Mouse (Mus musculus): ENCODE measurements around the gene Phlpp2. TPM values are rescaled to one million over a fixed set of nuclear protein-coding genes. Genes with fewer than 3 reads are reported as not detected.
"Not testable (repeated sequence)": the region's sequence is repeated elsewhere in the genome, so short reads cannot be mapped to it uniquely, and the experiment has no call there.

Phlpp2 gene
- total and polyA plus RNA-seq, 3 experiments = 3.7 to 15.0 (median 6.5) TPM

DNA sequence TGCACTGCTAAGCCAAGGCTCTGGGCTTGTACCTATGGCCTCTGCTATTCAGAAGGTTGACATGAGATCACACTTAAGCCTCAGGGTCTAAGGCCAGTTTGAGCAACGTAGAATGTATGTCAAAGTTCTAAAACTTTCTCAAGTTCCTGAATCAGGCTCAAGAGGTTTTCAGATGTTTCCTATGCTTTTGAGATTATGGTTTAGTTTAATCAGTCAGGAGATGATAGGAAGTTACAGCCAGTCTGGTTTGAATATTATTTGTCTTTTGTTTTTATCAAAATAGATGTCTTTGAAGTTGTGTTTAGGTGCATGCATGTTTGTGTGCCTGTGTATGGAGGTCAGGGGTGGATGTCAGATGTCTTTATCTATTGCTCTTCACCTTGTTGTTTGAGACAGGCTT lies 2.7 kb downstream of the Phlpp2 start:
- Histone ChIP-seq H3K27me3 (ENCODE audit: insufficient read depth, low read length) (no peaks in the 10 kb centered on the region), H3K36me3 (replicated peaks) (peaks cover 32% of the 10 kb centered on the region), H3K4me3 (ENCODE audit: low read depth, low read length) (no peak overlapping the region), H3K9me3 (replicated peaks) (no peaks in the 10 kb centered on the region), H3K4me1 (ENCODE audit: insufficient read depth, low read depth, low read length) (peaks cover 61% of the 10 kb centered on the region)
- DNase-seq (ENCODE audit: low spot score) = no peak
- no peak for ATAC-seq (ENCODE audit: extremely low read depth, insufficient number of reproducible peaks, low FRiP score, poor library complexity, severe bottlenecking)
- TF ChIP-seq CTCF (IDR thresholded peaks at IDR 0.05; ENCODE audit: low read depth, low read length) (no peak), GATA1 (IDR thresholded peaks at IDR 0.05; ENCODE audit: borderline replicate concordance, low read length) (no peak), TAL1 (conservative IDR thresholded peaks at IDR 0.05; ENCODE audit: low read depth, low read length) (no peak), GATA2 (IDR thresholded peaks at IDR 0.05; ENCODE audit: borderline replicate concordance, low read depth, low read length) (no peak), POLR2AphosphoS5 (IDR thresholded peaks at IDR 0.05; ENCODE audit: insufficient replicate concordance, low read depth, low read length) (no peak)

- not testable (repeated sequence) for H3K9me3 ChIP-seq (replicated peaks); DNase-seq (ENCODE audit: low spot score); H3K4me3 ChIP-seq (ENCODE audit: low read depth, low read length); H3K27me3 ChIP-seq (ENCODE audit: insufficient read depth, low read length); ATAC-seq (ENCODE audit: extremely low read depth, insufficient number of reproducible peaks, low FRiP score, poor library complexity, severe bottlenecking)
- H3K36me3 ChIP-seq (replicated peaks) = peaks cover 56% of the 10 kb centered on the region
- peaks cover 43% of the 10 kb centered on the region for H3K4me1 ChIP-seq (ENCODE audit: insufficient read depth, low read depth, low read length)
These were observed 5.5 kb downstream of the Phlpp2 start for GRCm38 (mm10) chr8:109873800-109874199.

DNA sequence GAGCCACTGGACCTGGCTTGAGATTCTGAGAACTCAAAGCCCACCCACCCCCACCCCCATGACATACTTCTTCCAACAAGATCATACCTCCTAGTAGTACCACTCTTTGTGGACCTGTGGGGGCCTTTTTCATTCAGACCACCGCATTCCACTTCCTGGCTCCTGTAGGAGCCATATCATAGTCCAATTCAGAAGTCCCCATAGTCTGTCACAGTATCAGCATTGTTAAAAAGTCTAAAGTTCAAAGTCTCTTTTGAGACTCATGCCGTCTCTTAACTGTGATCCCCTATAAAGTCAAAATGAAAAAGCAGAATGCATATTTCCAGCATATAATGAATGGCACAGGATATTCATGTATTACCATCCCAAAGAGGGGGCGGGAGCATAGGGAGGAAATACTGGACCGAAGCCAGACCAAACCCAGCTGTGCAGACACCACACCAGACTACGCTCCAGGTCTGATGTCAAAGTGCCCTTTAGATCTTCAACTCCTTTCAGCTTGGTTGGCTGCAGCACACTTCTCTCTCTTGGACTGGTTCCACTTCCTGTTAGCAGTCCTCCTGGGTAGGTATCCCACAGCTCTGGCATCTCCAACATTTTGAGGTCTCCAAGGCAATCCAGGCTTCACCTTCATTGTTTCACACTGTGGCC lies 11.8 kb downstream of the Phlpp2 start:
- Histone ChIP-seq H3K36me3 (replicated peaks) (peaks cover 72% of the 10 kb centered on the region), H3K9me3 (replicated peaks) (no peaks in the 10 kb centered on the region), H3K4me1 (ENCODE audit: insufficient read depth, low read depth, low read length) (peaks cover 3% of the 10 kb centered on the region; the same call in 1 of the 2 replicates), H3K4me3 (ENCODE audit: low read depth, low read length) (no peak overlapping the region), H3K27me3 (ENCODE audit: insufficient read depth, low read length) (no peaks in the 10 kb centered on the region)
- TF ChIP-seq CTCF (IDR thresholded peaks at IDR 0.05; ENCODE audit: low read depth, low read length) (no peak), POLR2AphosphoS5 (IDR thresholded peaks at IDR 0.05; ENCODE audit: insufficient replicate concordance, low read depth, low read length) (no peak), TAL1 (conservative IDR thresholded peaks at IDR 0.05; ENCODE audit: low read depth, low read length) (no peak), GATA1 (IDR thresholded peaks at IDR 0.05; ENCODE audit: borderline replicate concordance, low read length) (no peak), GATA2 (IDR thresholded peaks at IDR 0.05; ENCODE audit: borderline replicate concordance, low read depth, low read length) (no peak)
- no peak for ATAC-seq (ENCODE audit: extremely low read depth, insufficient number of reproducible peaks, low FRiP score, poor library complexity, severe bottlenecking)
- DNase-seq (ENCODE audit: low spot score) = no peak

DNA sequence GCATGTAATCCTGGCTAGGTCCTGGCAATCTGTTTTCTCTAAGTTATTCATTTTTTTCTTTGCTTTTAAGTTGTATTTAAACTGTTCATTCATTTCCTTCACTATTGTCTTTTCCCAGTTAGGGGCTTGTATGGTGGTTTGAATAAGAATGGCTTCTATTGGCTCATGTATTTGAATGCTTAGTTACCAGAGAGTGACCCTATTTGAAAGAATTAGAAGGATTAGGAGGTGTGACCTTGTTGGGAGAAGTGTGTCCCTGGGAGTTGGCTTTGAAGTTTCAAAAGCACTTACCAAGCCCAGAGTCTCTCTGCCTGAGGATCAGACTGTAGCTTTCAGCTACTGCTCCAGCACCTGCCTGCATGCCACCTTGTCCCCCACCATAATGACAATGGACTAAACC lies 17.0 kb downstream of the Phlpp2 start:
- Histone ChIP-seq H3K4me3 (ENCODE audit: low read depth, low read length) (no peak overlapping the region), H3K9me3 (replicated peaks) (no peaks in the 10 kb centered on the region), H3K27me3 (ENCODE audit: insufficient read depth, low read length) (no peaks in the 10 kb centered on the region), H3K36me3 (replicated peaks) (peaks cover 68% of the 10 kb centered on the region), H3K4me1 (ENCODE audit: insufficient read depth, low read depth, low read length) (no peaks in the 10 kb centered on the region)
- DNase-seq (ENCODE audit: low spot score) (no peak), ATAC-seq (ENCODE audit: extremely low read depth, insufficient number of reproducible peaks, low FRiP score, poor library complexity, severe bottlenecking) (no peak)
- TF ChIP-seq GATA2 (IDR thresholded peaks at IDR 0.05; ENCODE audit: borderline replicate concordance, low read depth, low read length) (no peak), CTCF (IDR thresholded peaks at IDR 0.05; ENCODE audit: low read depth, low read length) (no peak), TAL1 (conservative IDR thresholded peaks at IDR 0.05; ENCODE audit: low read depth, low read length) (no peak), GATA1 (IDR thresholded peaks at IDR 0.05; ENCODE audit: borderline replicate concordance, low read length) (no peak), POLR2AphosphoS5 (IDR thresholded peaks at IDR 0.05; ENCODE audit: insufficient replicate concordance, low read depth, low read length) (no peak)

GRCm38 (mm10) chr8:109889211-109889610 lies 20.9 kb downstream of the Phlpp2 start:
- no peak for TF ChIP-seq TAL1 (conservative IDR thresholded peaks at IDR 0.05; ENCODE audit: low read depth, low read length)
- no peak for TF ChIP-seq GATA2 (IDR thresholded peaks at IDR 0.05; ENCODE audit: borderline replicate concordance, low read depth, low read length)
- TF ChIP-seq CTCF (IDR thresholded peaks at IDR 0.05; ENCODE audit: low read depth, low read length) = no peak
- TF ChIP-seq GATA1 (IDR thresholded peaks at IDR 0.05; ENCODE audit: borderline replicate concordance, low read length) = no peak
- no peak for TF ChIP-seq POLR2AphosphoS5 (IDR thresholded peaks at IDR 0.05; ENCODE audit: insufficient replicate concordance, low read depth, low read length)
- Histone ChIP-seq H3K4me1 (ENCODE audit: insufficient read depth, low read depth, low read length) (no peaks in the 10 kb centered on the region), H3K27me3 (ENCODE audit: insufficient read depth, low read length) (no peaks in the 10 kb centered on the region), H3K36me3 (replicated peaks) (peaks cover 56% of the 10 kb centered on the region), H3K9me3 (replicated peaks) (no peaks in the 10 kb centered on the region), H3K4me3 (ENCODE audit: low read depth, low read length) (no peak overlapping the region)
- DNase-seq (ENCODE audit: low spot score) = no peak
- no peak for ATAC-seq (ENCODE audit: extremely low read depth, insufficient number of reproducible peaks, low FRiP score, poor library complexity, severe bottlenecking)

- TF ChIP-seq GATA2 (IDR thresholded peaks at IDR 0.05; ENCODE audit: borderline replicate concordance, low read depth, low read length) = no peak
- Histone ChIP-seq H3K27me3 (ENCODE audit: insufficient read depth, low read length) (no peaks in the 10 kb centered on the region), H3K4me3 (ENCODE audit: low read depth, low read length) (no peak overlapping the region), H3K4me1 (ENCODE audit: insufficient read depth, low read depth, low read length) (no peaks in the 10 kb centered on the region), H3K9me3 (replicated peaks) (peaks cover 2% of the 10 kb centered on the region), H3K36me3 (replicated peaks) (peaks cover 53% of the 10 kb centered on the region)
- ATAC-seq (ENCODE audit: extremely low read depth, insufficient number of reproducible peaks, low FRiP score, poor library complexity, severe bottlenecking) = no peak
- DNase-seq (ENCODE audit: low spot score) = no peak
These were observed 22.6 kb downstream of the Phlpp2 start for GRCm38 (mm10) chr8:109890794-109891585.
